Mouse (Mus musculus): ENCODE data around the gene Galnt18.

The Galnt18 gene

DNA sequence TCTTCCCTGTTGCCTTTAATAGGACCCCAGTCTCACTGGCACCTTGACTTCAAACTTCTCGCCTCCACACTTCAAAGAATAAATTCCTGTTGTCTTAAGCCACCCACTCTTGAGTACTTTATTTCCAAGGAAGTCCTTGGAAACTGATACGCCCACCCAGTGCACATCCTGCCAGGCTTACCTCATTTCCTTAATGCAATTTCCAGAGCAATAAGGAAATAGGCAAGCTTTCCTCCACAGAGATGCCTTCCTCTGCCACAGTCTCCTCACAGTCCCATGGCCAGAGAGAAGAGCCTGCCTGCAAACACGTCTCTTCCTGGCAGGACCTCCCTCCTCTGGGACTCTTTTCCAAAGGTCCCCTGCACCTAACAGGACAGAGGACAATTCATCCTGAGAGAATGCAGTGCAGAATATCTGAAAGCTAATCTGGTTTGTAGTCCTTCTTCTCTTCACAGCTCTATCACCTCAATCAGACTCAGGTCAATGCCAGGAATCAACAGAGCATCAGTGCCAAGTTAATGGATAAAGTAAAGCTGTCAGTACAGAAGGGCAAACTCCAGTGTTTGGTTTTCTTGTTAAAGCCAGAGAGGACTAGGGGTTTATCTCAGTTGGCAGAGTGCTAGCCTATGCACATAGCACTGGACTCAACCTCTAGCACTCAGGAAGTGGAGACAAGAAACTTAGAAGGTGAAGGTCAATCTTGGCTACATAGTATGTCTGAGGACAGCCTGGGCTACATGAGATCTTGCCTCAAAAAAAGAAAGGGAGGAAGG lies 65.8 kb downstream of the Galnt18 start:
- DNase-seq (ENCODE audit: low read depth): no peak

DNA sequence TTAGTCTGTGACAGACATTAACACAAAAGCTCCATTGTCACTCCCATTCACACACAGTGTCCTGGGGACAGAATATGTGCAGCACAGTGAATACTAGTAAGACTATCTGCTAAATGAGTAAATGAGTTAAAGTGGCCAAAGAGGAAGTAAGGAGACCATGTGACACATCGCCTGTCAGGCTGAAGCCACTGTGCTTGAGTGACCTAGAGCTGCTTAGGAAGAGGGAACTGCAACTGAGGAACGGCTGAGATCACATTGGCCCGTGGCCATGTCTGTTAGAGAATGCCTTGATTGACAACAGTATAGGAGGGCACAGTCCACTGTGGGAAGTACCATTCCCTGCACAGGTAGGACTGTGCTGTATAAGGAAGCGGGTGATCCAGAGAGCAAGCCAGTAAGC lies 67.0 kb downstream of the Galnt18 start:
- no peak for DNase-seq (ENCODE audit: low read depth)

DNA sequence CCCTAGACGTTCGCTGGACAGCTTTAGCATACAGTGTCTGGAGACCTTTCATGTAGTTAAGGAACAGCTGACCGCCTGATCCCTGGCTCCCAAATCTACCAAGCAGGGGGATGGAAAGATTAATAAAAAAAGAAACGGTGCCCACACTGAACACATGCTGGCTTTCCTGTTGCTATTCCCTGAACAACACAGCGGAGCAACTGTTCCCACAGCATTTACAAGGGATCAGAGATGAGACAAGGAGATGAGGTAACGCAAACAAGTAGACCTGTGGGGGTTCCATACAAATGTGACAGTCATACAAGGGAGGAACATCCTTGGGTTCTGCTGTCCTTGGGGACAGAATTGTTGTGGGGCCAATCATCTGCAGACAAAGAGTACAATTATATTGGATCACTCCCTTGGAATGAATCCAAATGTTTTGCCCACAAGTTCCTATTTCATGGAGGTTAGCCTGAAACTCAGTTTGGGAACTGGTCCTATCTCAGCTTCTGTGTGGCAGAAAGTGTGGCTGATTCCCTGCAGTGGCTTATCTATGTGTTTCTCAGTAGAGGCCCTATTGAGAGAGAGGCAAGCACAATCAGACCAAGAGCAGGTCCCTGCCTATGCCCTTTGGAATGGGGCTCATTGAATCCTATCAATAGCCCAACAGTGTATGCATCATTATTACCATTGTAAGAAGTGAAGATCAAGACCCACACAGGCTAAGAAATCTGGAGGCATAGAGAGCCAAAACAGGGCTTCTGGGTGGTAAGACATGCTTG lies 68.5 kb downstream of the Galnt18 start:
- no peak for DNase-seq (ENCODE audit: low read depth)

DNA sequence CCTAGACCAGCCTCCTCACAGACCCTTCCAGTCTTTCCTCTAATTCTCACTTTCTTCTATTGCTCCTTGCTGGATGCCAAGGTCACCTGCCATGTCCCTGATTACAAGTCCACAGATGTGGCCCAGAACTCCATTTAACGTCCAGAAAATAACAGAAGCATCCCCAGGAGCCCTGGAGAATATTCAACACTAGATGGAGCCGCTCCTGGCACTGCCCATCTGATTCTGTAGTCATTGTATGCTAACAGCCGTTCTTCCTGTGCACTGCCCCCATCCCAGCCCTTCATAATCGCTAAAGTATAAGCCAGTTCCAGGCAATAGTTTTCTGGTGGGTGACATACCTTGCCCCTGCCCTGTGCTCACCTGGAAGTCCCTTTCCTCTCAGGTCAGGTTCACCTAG lies 69.5 kb downstream of the Galnt18 start:
- no peak for DNase-seq (ENCODE audit: low read depth)

DNA sequence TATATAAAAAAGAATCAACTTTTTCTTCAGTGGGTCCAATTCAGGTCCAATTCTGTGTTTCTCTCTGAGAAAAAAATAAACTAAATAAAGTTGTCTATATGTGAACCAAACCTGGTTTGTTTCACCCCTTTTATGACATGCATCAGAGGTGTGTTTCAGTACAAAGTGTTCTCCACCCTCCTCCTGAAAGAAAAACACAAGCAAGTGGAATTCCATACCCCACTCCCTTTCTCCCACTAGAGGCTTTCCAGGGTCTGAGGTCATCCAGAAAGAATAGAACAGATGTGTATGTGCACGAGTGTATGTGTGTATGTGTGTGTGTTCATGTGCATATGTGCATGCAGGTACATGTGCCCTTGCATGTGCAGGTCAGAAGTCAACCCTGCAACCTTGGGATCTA lies 71.2 kb downstream of the Galnt18 start:
- no peak for DNase-seq (ENCODE audit: low read depth)

DNA sequence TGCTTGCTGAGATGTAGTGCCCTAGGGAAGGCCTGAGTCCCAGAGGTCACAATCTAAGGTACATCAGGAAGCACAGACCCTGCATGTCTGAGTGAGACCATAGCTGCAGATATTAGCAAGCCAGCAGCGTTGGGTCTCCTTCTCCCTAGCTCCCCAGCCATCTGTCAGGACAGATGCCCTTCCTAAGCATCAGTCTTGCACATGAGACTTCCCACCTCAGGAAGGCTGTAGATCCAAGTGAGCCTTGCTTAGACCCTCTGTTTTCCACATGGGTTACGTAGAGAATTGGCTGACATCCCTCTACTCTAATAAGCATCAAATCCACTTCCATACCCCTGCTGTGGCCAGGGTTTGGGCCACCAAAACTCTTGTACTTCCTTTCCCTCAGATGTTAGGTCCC lies 76.8 kb downstream of the Galnt18 start:
- DNase-seq (ENCODE audit: low read depth): no peak

DNA sequence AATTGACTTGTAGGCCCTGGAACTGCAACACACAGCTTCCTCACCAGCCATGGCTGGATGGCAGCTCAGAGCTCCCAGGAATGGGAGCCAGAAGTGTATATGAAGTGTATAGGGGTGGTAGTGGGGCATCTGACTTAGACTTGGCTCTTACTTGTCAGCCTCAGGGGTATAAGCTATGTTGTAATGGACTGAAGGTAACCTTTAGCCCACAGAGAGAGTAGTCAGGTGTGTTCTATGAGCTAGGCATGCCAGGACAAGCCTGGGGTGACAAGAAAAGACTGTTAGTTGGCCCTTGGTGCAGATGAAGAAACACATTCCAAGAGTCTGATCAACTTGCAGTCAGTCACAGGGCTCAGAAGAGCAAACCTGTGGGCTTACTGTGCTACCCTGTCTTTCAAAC lies 78.0 kb downstream of the Galnt18 start:
- no peak for DNase-seq (ENCODE audit: low read depth)

DNA sequence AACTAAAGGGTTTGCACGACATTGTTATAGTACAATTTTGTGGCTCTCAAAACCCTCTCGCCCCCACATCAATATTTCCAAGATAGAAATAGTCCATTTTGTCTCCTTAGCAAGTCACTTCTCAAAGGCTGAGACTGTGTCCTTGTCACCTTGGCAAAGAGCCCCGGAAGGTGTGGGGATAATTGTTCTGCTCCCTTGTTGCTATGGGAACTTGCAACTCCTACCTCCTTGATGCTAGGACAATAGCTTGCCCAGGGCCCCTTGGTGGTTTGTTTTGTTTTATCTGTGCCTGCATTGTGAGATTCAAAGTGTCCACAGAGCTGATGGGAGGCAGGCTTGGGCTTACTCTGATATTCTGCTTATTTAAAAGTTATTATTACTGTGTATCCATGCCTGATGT lies 80.3 kb downstream of the Galnt18 start:
- DNase-seq (ENCODE audit: low read depth): no peak

DNA sequence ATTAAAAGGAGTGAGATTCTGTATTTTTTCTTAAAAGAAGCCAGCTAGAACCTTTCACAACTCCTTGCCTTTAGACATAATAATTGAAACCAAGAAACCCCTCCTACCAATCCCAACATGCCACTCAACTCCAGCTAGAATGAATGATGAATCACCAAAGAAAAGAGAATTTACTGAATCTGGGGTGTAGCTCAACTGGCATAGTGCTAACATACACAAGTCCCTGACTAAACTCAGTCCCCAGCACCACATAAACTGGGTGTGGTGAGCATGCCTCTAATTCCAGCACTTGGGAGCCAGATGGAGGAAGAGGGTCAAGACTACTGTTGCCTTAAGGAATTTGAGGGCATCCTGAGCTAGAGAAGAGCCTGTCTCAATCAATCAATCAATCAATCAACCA lies 83.6 kb downstream of the Galnt18 start:
- no peak for DNase-seq (ENCODE audit: low read depth)

DNA sequence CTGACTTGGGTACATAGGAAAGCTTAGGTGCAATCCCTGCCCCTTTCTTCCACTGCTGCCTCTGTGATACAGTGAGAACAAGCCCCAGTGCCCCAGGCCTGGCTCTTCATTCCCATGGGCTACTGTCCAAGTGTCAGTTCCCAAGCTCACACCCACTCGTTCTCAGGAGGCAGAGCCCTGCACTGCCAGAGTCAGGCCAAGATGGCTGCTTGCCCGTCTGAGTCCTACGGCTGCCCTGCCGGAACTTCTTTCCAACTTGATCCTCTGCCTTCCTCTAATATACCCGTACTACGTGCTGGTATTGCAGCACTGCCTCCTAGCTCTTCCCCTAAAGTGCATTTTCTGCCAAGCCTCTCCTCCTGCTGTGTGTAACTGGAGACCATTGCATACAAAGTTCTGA lies 85.5 kb downstream of the Galnt18 start:
- DNase-seq (ENCODE audit: low read depth): no peak

DNA sequence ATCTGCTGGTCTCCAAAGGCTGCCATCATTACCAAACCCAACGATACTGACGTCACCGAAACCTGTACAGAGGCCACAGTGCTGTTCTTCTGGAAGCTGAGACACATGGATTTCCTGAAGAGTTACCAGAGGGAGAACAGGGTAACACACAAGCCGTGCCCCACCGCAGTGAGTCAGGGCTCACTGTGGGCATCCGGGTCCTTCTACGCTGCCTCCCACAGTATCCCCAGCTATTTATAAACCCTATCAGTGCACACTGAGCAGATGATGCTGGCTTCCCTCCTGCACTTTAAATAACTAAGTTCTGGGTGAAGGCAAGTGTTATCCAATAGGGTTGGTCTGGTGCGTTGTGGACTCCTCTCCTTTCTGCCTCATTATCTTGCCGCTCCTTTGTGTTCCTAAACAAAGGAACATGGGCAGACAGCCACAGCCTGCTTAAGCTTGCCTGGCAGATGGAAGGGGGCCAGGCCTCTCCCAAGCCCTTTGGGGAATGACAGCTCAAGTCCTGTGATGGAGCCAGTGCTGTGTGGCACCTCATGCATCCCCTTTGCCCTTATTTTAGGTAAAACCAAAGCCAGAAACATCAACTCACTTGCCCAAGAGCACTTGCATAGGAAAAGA lies 87.0 kb downstream of the Galnt18 start:
- DNase-seq (ENCODE audit: low read depth): no peak

DNA sequence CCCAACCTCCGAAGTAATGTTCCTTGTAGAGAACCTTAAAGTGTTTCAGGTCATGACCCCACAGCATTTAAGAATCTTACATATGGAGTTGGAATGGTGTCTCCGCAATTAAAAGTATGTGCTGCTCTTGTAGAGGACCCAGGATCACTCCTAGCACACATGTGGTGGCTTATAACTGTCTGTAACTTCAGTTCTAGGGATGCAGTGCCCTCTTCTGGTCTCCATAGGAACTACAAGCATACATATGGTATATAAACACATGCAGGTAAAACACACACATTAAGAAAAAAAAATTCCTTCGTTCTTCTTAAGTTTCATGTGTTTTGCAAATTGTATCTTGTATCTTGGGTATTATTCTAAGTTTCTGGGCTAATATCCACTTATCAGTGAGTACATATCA lies 99.7 kb downstream of the Galnt18 start:
- DNase-seq (ENCODE audit: low read depth): no peak

DNA sequence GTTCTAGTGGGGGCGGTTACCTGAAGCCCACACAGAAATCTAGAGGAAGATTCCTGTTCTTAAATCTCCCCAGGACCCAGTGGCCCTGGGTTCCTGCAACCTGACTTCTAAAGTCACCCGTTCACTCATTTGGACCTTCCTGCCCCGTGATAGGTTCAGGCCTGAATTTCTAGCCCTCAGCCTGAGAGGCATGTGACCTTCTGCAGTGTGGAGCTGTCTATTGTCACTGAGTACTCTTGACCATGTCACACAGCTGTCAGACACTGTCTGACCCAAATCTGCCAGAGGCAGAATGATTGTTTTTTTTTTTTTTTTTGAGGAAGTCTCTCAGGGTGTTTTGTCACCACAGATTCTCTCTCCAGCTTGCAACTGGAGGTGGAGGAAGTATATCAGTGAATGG lies 103.3 kb downstream of the Galnt18 start:
- no peak for DNase-seq (ENCODE audit: low read depth)

DNA sequence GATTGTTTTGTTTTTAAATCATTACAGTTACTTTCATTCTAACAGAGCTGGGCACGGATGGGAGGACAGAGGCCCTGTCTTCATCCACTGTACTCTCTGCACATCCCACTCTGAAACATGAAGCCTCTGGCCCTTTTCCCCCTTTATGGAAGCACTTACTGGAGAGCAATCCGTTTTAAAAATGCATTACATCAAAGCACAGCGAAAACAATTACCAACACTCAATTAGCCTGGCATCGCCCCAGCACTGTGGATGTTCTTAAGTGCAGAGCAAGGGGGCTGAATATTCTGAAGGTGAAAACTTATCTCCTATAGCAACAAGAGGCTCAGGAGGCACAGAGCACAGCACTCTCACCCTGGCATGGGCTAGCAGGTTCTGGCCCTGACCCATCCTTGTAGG lies 107.3 kb downstream of the Galnt18 start:
- no peak for DNase-seq (ENCODE audit: low read depth)

DNA sequence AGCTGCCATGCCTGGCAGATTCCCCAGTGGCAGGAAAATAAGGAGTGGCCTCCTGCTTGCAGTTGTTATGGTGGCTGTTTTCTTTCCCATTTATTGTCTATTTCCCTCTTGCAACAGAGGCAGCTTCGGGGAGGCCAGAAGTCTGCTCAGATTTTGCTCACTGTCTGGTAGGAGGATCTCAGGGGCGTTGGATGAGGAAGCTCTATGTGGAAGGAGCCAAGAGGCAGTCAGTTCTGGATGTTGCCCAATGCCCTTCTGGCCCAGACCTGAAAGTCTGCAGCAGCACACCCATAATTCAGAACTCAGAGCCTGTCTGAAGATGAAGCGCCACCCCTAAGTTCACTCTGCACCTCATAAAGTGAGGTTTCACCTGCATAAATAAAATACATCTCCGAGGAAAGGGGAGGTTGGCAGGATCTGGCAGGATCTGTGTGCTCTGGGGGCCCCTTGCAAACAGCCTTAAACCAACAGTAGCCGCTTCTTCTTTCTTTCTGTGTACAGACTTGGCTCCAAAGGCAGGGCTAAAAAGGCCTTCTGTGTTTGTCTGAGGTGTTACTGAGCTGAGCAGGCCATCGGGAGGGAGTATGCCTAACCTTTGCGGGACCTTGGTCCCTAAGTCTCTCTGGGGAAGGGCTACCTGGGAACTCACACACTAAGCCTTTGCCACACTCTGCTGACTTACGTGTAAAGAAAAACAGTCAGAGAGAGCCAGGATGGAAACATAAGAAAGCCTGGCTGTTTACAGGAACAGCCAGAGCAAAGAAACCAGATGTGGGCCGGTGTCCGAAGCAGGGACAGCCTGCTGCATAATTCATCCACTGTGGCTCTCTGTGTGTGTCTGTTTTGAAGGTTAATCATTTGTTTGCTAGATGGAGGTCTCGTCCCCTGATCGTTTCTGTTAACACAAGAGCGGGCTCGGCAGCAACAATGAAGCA lies 116.4 kb downstream of the Galnt18 start:
- DNase-seq (ENCODE audit: low read depth): no peak

DNA sequence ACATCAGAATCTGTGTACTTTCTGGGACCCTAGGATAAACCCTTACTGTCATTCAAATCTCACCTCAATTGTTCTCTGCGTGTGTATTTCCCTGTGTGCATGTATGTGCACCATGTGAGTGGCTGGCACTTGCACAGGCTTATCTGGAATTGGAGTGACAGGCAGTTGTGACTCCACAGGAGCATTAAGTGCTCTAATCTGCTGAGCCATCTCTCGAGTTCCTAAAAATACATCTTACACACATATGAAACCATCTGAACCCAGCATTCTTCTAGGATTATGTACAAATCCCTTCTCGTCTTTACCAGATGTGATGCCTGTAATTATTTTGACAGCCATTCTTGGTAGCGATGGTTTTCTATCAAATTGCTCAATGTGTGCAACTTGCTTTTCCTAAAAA lies 121.2 kb downstream of the Galnt18 start:
- DNase-seq (ENCODE audit: low read depth): no peak

DNA sequence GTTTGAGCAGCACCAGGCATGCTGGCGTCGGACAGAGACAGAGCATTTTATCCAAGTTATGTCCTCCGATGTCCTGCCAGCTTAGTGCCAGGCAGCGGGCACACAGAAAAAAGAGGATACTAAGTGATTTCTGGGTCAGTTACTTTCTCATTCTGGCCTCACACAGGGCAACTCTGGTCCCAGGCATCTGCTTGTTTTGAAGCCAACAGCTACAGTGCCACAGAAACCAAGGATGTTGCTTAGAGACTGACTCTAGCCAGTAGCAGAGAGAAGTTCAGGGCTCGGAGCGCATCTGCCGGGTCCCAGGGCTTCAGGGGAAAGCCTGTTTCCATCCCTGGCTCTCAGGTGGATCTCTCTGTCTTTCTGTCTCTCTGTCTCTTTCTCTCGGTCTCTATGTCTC lies 124.8 kb downstream of the Galnt18 start:
- no peak for DNase-seq (ENCODE audit: low read depth)

DNA sequence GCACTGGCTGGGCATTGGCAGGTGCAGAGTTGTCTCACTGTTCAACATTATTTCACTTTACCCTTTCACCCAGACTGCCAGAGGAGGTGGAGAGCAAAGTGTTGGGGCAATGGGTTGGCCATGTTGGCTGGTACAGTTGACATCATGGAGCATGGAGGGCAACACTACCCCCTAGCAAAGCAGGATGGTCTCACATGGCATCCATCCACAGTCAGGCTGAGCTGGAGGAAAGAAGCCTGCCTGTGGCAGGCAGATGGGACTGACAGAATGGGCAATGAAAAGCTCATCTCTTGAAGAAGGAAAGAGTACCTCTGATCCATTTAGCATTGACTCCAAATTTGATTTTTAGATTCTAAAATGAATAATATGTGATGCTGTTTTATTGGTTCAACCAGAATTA lies 125.3 kb downstream of the Galnt18 start:
- no peak for DNase-seq (ENCODE audit: low read depth)

DNA sequence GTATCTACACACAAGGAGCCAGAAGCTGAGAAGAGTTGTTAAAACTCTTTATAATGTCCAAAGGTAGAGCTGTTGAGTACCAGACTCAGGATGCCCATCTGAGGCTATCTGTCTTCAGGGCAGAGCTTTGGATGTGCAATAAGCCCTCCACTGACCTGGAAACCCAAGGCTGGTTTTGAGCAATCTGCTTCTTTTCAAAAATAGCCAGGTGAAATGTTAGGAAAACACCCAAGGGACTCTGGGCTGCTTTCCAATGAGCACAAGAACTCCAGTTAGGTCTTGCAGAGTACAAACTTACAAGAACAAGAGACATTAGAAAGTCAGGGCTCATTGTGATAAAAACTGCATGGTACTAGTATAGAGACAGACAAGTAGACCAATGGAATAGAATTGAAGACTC lies 135.4 kb downstream of the Galnt18 start:
- no peak for DNase-seq (ENCODE audit: low read depth)

DNA sequence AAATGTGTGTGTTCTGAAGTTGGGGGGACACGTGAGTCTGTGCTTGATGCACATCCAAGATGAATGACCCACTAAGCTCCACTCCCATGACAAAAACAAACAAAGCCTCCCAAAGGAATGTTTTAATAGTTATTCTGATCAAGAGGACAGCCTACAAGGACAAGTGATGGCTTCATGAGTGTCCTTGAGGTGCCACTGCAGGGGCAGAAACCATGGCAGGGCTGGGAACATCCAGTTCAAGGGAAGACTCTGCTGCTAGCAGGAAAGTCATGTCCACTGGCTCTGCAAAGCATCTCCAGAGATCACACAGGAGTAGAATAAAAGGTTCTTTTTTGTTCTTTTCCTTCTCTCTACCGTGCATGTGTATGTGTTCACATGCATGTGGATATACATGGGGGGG lies 140.9 kb downstream of the Galnt18 start:
- DNase-seq (ENCODE audit: low read depth): no peak

DNA sequence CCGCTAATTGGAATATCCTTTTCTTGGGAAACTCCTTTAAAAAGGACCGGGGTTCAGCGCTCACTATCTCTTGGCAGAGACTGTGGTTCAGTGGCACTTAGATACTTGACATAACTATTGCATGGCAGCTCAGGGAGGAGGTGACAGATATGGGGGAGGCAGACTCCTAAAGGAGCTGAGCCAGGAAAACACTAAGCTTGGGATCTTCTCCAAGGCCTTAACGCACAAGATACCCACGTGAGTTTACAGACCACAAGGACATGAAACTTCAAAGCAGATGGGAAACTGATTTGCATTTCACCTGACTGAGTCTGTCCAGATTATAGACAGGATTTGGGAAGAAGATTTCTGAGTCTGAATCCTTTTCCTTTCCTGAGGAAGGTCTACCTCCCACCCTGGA lies 141.3 kb downstream of the Galnt18 start:
- DNase-seq (ENCODE audit: low read depth): no peak

DNA sequence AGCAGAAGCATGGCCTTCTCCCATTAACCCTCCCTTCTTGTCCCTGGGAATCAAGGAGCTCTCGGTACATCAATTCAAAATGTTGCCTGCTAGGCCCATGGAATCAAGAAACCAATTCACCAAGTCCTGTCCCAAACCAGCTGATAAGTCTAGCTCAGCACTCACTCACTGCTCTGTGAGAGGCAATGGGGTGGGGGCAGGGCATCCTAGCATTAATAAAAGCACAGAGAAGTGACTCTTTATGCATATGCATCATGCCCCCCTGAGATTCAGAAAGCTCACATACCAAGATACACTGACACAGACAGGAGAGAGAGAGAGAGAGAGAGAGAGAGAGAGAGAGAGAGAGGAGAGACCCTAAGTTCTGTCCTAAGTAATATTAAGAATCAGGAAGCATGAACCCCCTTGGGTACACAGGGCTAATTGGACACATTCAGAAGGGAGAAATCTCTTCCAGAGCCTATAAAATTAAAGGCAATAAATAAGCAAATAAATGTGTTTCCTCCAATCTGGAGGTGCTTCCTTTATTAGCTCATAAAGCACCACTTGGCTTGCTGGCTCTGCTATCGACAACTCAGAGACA lies 141.8 kb downstream of the Galnt18 start:
- no peak for DNase-seq (ENCODE audit: low read depth)
